14 mouse cellular contexts compared by ENCODE assay signal in genomic region chr13:35241443-35241842, GRCm38 (mm10).
DNase-seq lines count a peak whose midpoint lies in the region; ATAC-seq lines count a peak whose summit lies in the region.
"Had no signal": no experiment of that assay in that cellular context is flagged by ENCODE, and none has a peak within 500 bp of the region (broad histone marks: within the 10 kb centered on the region; RNA-seq: fewer than 3 reads in every experiment).

No protein-coding gene starts in this region.

- H3K4me3 ChIP-seq in hindbrain, embryonic 16.5 days (ENCODE audit: low read length): no peak overlapping the region
- no peak overlapping the region for H3K4me3 ChIP-seq in hindbrain, embryonic 12.5 days
- H3K4me3 ChIP-seq: heart, embryonic 13.5 days had no signal

- H3K36me3 ChIP-seq in hindbrain, embryonic 16.5 days (ENCODE audit: control insufficient read depth, insufficient read depth, low read length): no peaks in the 10 kb centered on the region
- no peaks in the 10 kb centered on the region for H3K36me3 ChIP-seq in hindbrain, embryonic 12.5 days
- H3K36me3 ChIP-seq: heart, embryonic 13.5 days had no signal

- 0 out of 2 replicates have a peak, but pooled peaks have one; percentile 27 for ATAC-seq in hindbrain, embryonic 16.5 days
- no peak for ATAC-seq in hindbrain, embryonic 12.5 days (ENCODE audit: low FRiP score)

- 58% methylated on average over 2 of the region's 2 CpGs for WGBS in hindbrain, embryonic 16.5 days
- 69% methylated on average over 2 of the region's 2 CpGs for WGBS in hindbrain, embryonic 12.5 days

- DNase-seq in cerebellum, postnatal 36 days: peak; percentile 87 to 93
- DNase-seq in layer of hippocampus, postnatal 36 days: peak; percentile 8 to 21
- DNase-seq in right cerebral cortex, postnatal 10 days (ENCODE audit: low spot score in 2 of 2): peak; percentile 63 to 73
- no peak for DNase-seq in urinary bladder, postnatal 14 days (ENCODE audit: low spot score)
- DNase-seq in spleen, adult 12 weeks (ENCODE audit: low spot score): no peak
- DNase-seq in ovary, postnatal 10 days (ENCODE audit: low spot score): no peak
- DNase-seq: adrenal gland, postnatal 36 days; kidney, postnatal 4 days; spleen, adult 18-20 months; thymus, adult 18-20 months had no signal

- H3K4me1 ChIP-seq in hindbrain, embryonic 16.5 days (ENCODE audit: control insufficient read depth, insufficient read depth, low read depth, low read length): no peaks in the 10 kb centered on the region
- no peaks in the 10 kb centered on the region for H3K4me1 ChIP-seq in hindbrain, embryonic 12.5 days
- H3K4me1 ChIP-seq: heart, embryonic 13.5 days had no signal

- H3K4me2 ChIP-seq in hindbrain, embryonic 16.5 days (ENCODE audit: low read length): no peak overlapping the region
- no peak overlapping the region for H3K4me2 ChIP-seq in hindbrain, embryonic 12.5 days (replicated peaks)
- H3K4me2 ChIP-seq: heart, embryonic 13.5 days had no signal

- no peaks in the 10 kb centered on the region for H3K9me3 ChIP-seq in hindbrain, embryonic 16.5 days (ENCODE audit: control insufficient read depth, low read length)
- no peaks in the 10 kb centered on the region for H3K9me3 ChIP-seq in hindbrain, embryonic 12.5 days (replicated peaks)
- H3K9me3 ChIP-seq: heart, embryonic 13.5 days had no signal

- no peak overlapping the region for H3K9ac ChIP-seq in hindbrain, embryonic 16.5 days (ENCODE audit: low read depth, low read length)
- H3K9ac ChIP-seq in hindbrain, embryonic 12.5 days: no peak overlapping the region
- H3K9ac ChIP-seq: heart, embryonic 13.5 days; liver, embryonic 14.5 days had no signal

- H3K27me3 ChIP-seq in hindbrain, embryonic 16.5 days (replicated peaks; ENCODE audit: control insufficient read depth, insufficient read depth, low read length): no peaks in the 10 kb centered on the region
- no peaks in the 10 kb centered on the region for H3K27me3 ChIP-seq in hindbrain, embryonic 12.5 days
- H3K27me3 ChIP-seq: heart, embryonic 13.5 days had no signal

- no peak overlapping the region for H3K27ac ChIP-seq in hindbrain, embryonic 16.5 days (ENCODE audit: low read depth, low read length)
- H3K27ac ChIP-seq in hindbrain, embryonic 12.5 days: no peak overlapping the region
- H3K27ac ChIP-seq: heart, embryonic 13.5 days; liver, embryonic 14.5 days had no signal

Comparison
In these comparisons a context has a peak if more than half of its experiments do, and no peak if none do; other contexts are left out.
1. DNase-seq: peak in cerebellum, postnatal 36 days (2 of 2), layer of hippocampus, postnatal 36 days (2 of 2) and right cerebral cortex, postnatal 10 days (2 of 2); none in urinary bladder, postnatal 14 days (single experiment), spleen, adult 12 weeks (single experiment) and ovary, postnatal 10 days (single experiment).